Mouse (Mus musculus) right cerebral cortex, postnatal 4 days (tissue): ENCODE measurements around the gene Mblac1.

ENCODE experiments used
- DNase-seq: peaks from one replicate; pipeline ENCODE4 v3.0.0-alpha.2; 2022

Gene Mblac1

GRCm38 (mm10) chr5:138219864-138220263 is 25.8 kb downstream of the Mblac1 start:
- no peak for DNase-seq

DNA sequence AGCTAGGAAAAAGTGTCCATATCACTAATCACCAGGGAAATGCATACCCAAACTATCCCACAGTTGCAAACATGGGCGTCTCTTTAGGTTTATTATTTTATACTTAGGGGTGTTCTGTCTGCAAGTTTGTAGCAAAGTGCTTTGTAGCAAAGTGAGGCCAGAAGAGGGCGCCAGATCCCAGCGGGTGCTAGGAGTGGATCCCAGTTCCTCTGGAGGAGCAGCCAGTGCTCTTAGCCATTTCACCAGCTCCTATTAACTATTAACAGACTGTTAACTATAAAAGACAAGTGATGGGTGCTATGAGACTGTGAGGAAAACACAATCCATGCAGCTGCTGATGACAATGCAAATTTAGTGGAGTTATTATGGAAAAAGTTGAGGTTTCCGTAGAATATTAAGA is 28.0 kb downstream of the Mblac1 start:
- peak; percentile 93 for DNase-seq

DNA sequence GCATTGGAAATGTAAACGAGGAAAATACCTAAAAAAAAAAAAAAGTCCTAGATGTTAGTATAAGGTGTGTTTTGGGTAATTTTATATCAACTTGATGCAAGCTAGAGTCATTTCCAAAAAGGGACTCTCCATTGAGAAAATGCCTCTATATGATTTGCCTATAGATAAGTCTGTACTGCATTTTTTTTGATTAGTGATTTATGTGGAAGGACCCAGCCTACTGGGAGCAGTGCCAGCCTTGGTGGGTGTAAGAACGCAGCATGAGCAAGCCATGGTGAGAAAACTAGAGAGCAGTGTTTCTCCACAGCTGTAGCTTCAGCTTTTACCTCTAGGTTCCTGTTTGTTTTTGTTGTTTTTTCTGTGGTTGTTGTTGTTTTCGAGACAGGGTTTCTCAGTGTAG is 29.2 kb downstream of the Mblac1 start:
- peak; percentile 7 for DNase-seq

- no peak for DNase-seq
Measured at GRCm38 (mm10) chr5:138225700-138226099, 31.6 kb downstream of the Mblac1 start, which contains the start of gene Nxpe5. Nxpe5 (plus strand) TSS chr5:138225898.

DNA sequence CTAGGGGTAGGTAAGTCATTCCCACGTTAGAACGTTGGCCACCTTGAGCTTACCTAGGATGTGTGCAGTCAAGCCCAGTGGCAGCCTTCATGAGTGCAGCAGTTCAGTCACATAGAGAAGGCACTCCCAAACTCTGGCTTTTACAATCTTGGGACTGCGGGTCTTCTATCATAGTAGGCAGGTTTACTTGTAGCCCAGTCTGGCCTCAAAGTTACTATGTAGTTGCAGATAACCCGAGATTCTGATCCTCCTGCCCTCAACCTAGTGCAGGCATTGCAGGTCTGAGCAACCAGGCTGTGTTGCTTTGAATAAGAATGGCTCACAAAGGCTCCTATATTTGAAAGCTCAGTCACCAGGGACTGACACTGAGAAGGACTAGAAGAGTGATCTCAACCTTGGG is 32.4 kb downstream of the Mblac1 start:
- DNase-seq = no peak

- no peak for DNase-seq
Measured at GRCm38 (mm10) chr5:138227367-138227766, 33.3 kb downstream of the Mblac1 start.

DNA sequence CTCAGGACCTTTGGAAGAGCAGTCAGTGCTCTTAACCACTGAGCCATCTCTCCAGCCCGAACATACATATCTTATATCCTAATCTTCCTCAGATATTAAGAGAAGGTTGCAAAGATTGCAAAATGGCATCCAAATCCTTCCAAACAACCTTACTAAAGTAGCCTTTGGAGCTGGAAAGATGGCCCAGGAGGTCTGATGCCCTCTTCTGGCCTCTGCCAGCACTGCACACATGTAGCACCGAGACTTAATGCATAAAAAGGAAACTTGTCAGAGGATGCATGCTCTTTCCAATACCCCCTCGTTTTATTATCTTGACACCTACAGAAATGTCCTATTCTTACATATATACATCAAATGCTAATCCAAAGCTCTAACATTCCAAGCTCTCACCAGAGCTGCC is 33.9 kb downstream of the Mblac1 start:
- DNase-seq = peak; percentile 28

GRCm38 (mm10) chr5:138229511-138229910 is 35.4 kb downstream of the Mblac1 start:
- no peak for DNase-seq

- no peak for DNase-seq
Measured at GRCm38 (mm10) chr5:138233778-138234177, 39.7 kb downstream of the Mblac1 start.

- no peak for DNase-seq
Measured at GRCm38 (mm10) chr5:138234224-138234623, 40.1 kb downstream of the Mblac1 start.

DNA sequence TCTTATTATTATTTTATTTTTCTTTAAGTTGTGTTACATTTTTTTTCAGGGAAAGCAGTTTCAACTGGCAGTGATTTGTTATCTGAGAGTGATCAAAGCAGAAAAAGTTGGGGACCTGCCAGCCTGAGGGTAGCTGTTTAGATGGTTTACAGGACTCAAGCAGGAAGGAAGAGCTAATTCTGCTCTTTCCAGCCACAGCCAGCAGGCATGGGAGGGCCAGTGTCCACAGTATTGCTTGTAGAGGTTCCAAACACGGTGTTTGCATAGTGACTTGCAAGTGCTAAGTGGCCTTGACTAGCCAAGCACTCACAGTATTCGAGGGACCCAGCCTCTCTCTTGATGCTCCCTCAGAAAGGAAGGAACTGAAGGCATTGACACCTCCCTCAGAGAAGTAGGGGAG is 47.4 kb downstream of the Mblac1 start:
- no peak for DNase-seq
